Comparison of ENCODE assay signal across 27 mouse cellular contexts in genomic region chr17:29632312-29632711, GRCm38 (mm10). TPM values are rescaled to one million over a fixed set of nuclear protein-coding genes. Genes with fewer than 3 reads are reported as not detected.
DNase-seq lines count a peak whose midpoint lies in the region; ATAC-seq and TF ChIP-seq lines count a peak whose summit lies in the region.
"Had no signal": no experiment of that assay in that cellular context is flagged by ENCODE, and none has a peak within 500 bp of the region (broad histone marks: within the 10 kb centered on the region; RNA-seq: fewer than 3 reads in every experiment).

No protein-coding gene starts in this region.

- no peak for ATAC-seq in stomach, postnatal 0 days (ENCODE audit: low FRiP score, low TSS enrichment)
- ATAC-seq: activated CD4-positive, CD25-positive, alpha-beta regulatory T cell, adult 4 months; CD4-positive, CD25-positive, alpha-beta regulatory T cell, adult 4 months; forebrain, embryonic 14.5 days; forebrain, embryonic 16.5 days; Patski had no signal

- H3K4me1 ChIP-seq in ES-Bruce4 (ENCODE audit: control insufficient read depth, insufficient read depth, low read length) (peaks cover 1% of the 10 kb centered on the region), ES-E14 (ENCODE audit: control insufficient read depth in 2 of 2, insufficient read depth in 2 of 2, low read length in 2 of 2, poor library complexity in 1 of 2) (peaks cover 0 to 26% of the 10 kb centered on the region in 2 experiments; a peak in 2 of 4 replicates)
- H3K4me1 ChIP-seq in stomach, postnatal 0 days (replicated peaks; ENCODE audit: control insufficient read depth, insufficient read depth): no peaks in the 10 kb centered on the region
- H3K4me1 ChIP-seq in cerebellum, adult 2 months (ENCODE audit: control insufficient read depth, insufficient read depth, low read length): peaks cover 23% of the 10 kb centered on the region
- H3K4me1 ChIP-seq: embryonic facial prominence, embryonic 13.5 days; embryonic facial prominence, embryonic 15.5 days; forebrain, embryonic 10.5 days; forebrain, embryonic 12.5 days had no signal

- H3K9ac ChIP-seq in ES-Bruce4 (ENCODE audit: low read depth, poor library complexity, severe bottlenecking): no peak overlapping the region
- H3K9ac ChIP-seq in ES-E14 (ENCODE audit: insufficient read depth, low read depth, low read length, poor library complexity, severe bottlenecking): no peak overlapping the region
- H3K9ac ChIP-seq in stomach, postnatal 0 days (ENCODE audit: low read length): no peak overlapping the region
- H3K9ac ChIP-seq: embryonic facial prominence, embryonic 13.5 days; embryonic facial prominence, embryonic 15.5 days; forebrain, embryonic 12.5 days had no signal

- no peaks in the 10 kb centered on the region for H3K27me3 ChIP-seq in ES-Bruce4 (ENCODE audit: control insufficient read depth, insufficient read depth, low read length, poor library complexity, severe bottlenecking)
- no peaks in the 10 kb centered on the region for H3K27me3 ChIP-seq in stomach, postnatal 0 days (ENCODE audit: control insufficient read depth, insufficient read depth, low read length)
- no peaks in the 10 kb centered on the region for H3K27me3 ChIP-seq in cerebellum, adult 2 months (ENCODE audit: control insufficient read depth, insufficient read depth, low read length)
- H3K27me3 ChIP-seq: CH12.LX; embryonic facial prominence, embryonic 13.5 days; embryonic facial prominence, embryonic 15.5 days; forebrain, embryonic 12.5 days; Patski had no signal

- H3K4me3 ChIP-seq in ES-Bruce4 (ENCODE audit: low read depth, low read length) (no peak overlapping the region), ES-E14 (ENCODE audit: insufficient read depth in 1 of 2, low read depth in 1 of 2, low read length in 2 of 2, poor library complexity in 1 of 2, severe bottlenecking in 1 of 2) (no peak overlapping the region)
- H3K4me3 ChIP-seq in stomach, postnatal 0 days (ENCODE audit: low read depth, low read length): no peak overlapping the region
- no peak overlapping the region for H3K4me3 ChIP-seq in cerebellum, adult 2 months (replicated peaks; ENCODE audit: insufficient read depth, low read depth, low read length)
- H3K4me3 ChIP-seq: embryonic facial prominence, embryonic 13.5 days; embryonic facial prominence, embryonic 15.5 days; erythroblast, embryonic 14.5 days; forebrain, embryonic 10.5 days; forebrain, embryonic 12.5 days had no signal

- H3K27ac ChIP-seq in ES-Bruce4 (ENCODE audit: insufficient read depth, low read length) (no peak overlapping the region; the same call in 1 of the 2 replicates), ES-E14 (ENCODE audit: insufficient read depth, low read depth, low read length, poor library complexity, severe bottlenecking) (no peak overlapping the region)
- no peak overlapping the region for H3K27ac ChIP-seq in stomach, postnatal 0 days (replicated peaks)
- H3K27ac ChIP-seq in cerebellum, adult 2 months (ENCODE audit: insufficient read depth, low read length): no peak overlapping the region
- H3K27ac ChIP-seq: embryonic facial prominence, embryonic 13.5 days; embryonic facial prominence, embryonic 15.5 days; forebrain, embryonic 10.5 days; forebrain, embryonic 12.5 days had no signal

- 90% methylated on average over 11 of the region's 11 CpGs for whole genome bisulfite sequencing in stomach, postnatal 0 days
- 95% methylated on average over 11 of the region's 11 CpGs for WGBS in cerebellum, adult 2 months

- DNase-seq in ES-E14 (ENCODE audit: low read depth, low spot score) (no peak), R1 (ENCODE audit: low read depth, low spot score) (peak; percentile 77)
- no peak for DNase-seq in stomach, postnatal 0 days (ENCODE audit: low spot score)
- no peak for DNase-seq in cerebellum, adult 2 months
- no peak for DNase-seq in kidney, adult 18-20 months
- DNase-seq: adrenal gland, adult 8-10 months; adrenal gland, postnatal 14 days; adrenal gland, postnatal 36 days; B cell, adult 2 months; cerebellum, adult 11-12 months; cerebellum, adult 8-10 months; cerebellum, adult 9-11 months; cerebellum, postnatal 14 days; cerebellum, postnatal 36 days; embryo, embryonic 11 days had no signal

- TF ChIP-seq EP300 in ES-Bruce4 (IDR thresholded peaks at IDR 0.05; ENCODE audit: insufficient read depth, low read depth, low read length): 0 out of 2 replicates have a peak, but pooled peaks have one; percentile 37
- TF ChIP-seq EP300 in stomach, postnatal 0 days (optimal IDR thresholded peaks at IDR 0.05): no peak

- no peak for TF ChIP-seq CTCF in ES-Bruce4 (IDR thresholded peaks at IDR 0.05; ENCODE audit: low read depth, low read length)
- TF ChIP-seq CTCF in stomach, postnatal 0 days (IDR thresholded peaks at IDR 0.05; ENCODE audit: low read depth): no peak
- no peak for TF ChIP-seq CTCF in cerebellum, adult 2 months (IDR thresholded peaks at IDR 0.05; ENCODE audit: borderline replicate concordance, insufficient read depth, low read depth, low read length)

- TF ChIP-seq POLR2A in ES-Bruce4 (IDR thresholded peaks at IDR 0.05; ENCODE audit: insufficient read depth, low read length): no peak
- no peak for TF ChIP-seq POLR2A in cerebellum, adult 2 months (IDR thresholded peaks at IDR 0.05; ENCODE audit: borderline replicate concordance, insufficient read depth, low read length)

- H3K4me2 ChIP-seq in stomach, postnatal 0 days (replicated peaks; ENCODE audit: low read depth): no peak overlapping the region
- H3K4me2 ChIP-seq: embryonic facial prominence, embryonic 13.5 days; embryonic facial prominence, embryonic 15.5 days; forebrain, embryonic 12.5 days had no signal

- no peaks in the 10 kb centered on the region for H3K9me3 ChIP-seq in ES-Bruce4 (replicated peaks; ENCODE audit: control insufficient read depth, insufficient read depth, low read length, poor library complexity, severe bottlenecking)
- H3K9me3 ChIP-seq in ES-E14 (ENCODE audit: control insufficient read depth, insufficient read depth, low read depth, low read length): no peaks in the 10 kb centered on the region
- no peaks in the 10 kb centered on the region for H3K9me3 ChIP-seq in stomach, postnatal 0 days (ENCODE audit: control insufficient read depth, low read length)
- H3K9me3 ChIP-seq: embryonic facial prominence, embryonic 13.5 days; embryonic facial prominence, embryonic 15.5 days; forebrain, embryonic 10.5 days; forebrain, embryonic 12.5 days had no signal

- H3K36me3 ChIP-seq in ES-Bruce4 (ENCODE audit: control insufficient read depth, insufficient read depth, low read length, poor library complexity, severe bottlenecking) (peaks cover 4% of the 10 kb centered on the region), ES-E14 (ENCODE audit: control insufficient read depth, insufficient read depth, low read length, poor library complexity, severe bottlenecking) (peaks cover 34% of the 10 kb centered on the region)
- H3K36me3 ChIP-seq in stomach, postnatal 0 days (ENCODE audit: control insufficient read depth, insufficient read depth, low read length): peaks cover 30% of the 10 kb centered on the region

- in situ Hi-C loops in ES-E14 (cut with MboI; ENCODE audit: low sequenced_read_pairs in 2 of 2, unreplicated experiment in 2 of 2): no loop called here

TF ChIP-seq in ES-E14, 5 proteins besides CTCF, POLR2A, EP300 and RAD21:
- peak; percentile 62; the same call in 1 of the 2 replicates for TF ChIP-seq ZNF384 (IDR thresholded peaks at IDR 0.05; ENCODE audit: low read depth, low read length)
- TF ChIP-seq CHD2 (IDR thresholded peaks at IDR 0.05; ENCODE audit: low read depth, low read length): no peak
- no peak for TF ChIP-seq HCFC1 (IDR thresholded peaks at IDR 0.05; ENCODE audit: borderline replicate concordance, insufficient read depth, low read length)

RNA-seq across cellular contexts. Expression of gene Gm28043, which starts 17.6 kb away (rescaled TPM):
- polyA plus RNA-seq in ES-Bruce4 (2011; ENCODE audit: insufficient read depth, insufficient read length, low read depth, missing spikeins): 4.8 and 5.0 TPM in 2 replicates
- total RNA-seq in ES-E14 (2012; rRNA removed): 8.6 and 10.2 TPM in 2 replicates
- 1.1 TPM in 2 replicates for polyA plus RNA-seq in stomach, postnatal 0 days (2015; fragmentation: Nextera tagmentation; extraction: Ambion mirVana)
- 3.2 and 4.3 TPM in 2 replicates for polyA plus RNA-seq in cerebellum, adult 2 months (2012; rRNA removed)

RNA-seq across cellular contexts. Expression of gene Rnf8, which starts 17.7 kb away (rescaled TPM):
- polyA plus RNA-seq in ES-Bruce4 (2011; ENCODE audit: insufficient read depth, insufficient read length, low read depth, missing spikeins): 37.2 and 37.5 TPM in 2 replicates
- total RNA-seq in ES-E14 (2012; rRNA removed): 30.0 and 37.2 TPM in 2 replicates
- polyA plus RNA-seq in stomach, postnatal 0 days (2015; fragmentation: Nextera tagmentation; extraction: Ambion mirVana): 32.6 and 34.4 TPM in 2 replicates
- 66.3 and 72.1 TPM in 2 replicates for polyA plus RNA-seq in cerebellum, adult 2 months (2012; rRNA removed)

RNA-seq across cellular contexts. Expression of gene Cmtr1, which starts 28.1 kb away (rescaled TPM):
- 69.9 and 79.2 TPM in 2 replicates for polyA plus RNA-seq in ES-Bruce4 (2011; ENCODE audit: insufficient read depth, insufficient read length, low read depth, missing spikeins)
- 130 and 183 TPM in 2 replicates for total RNA-seq in ES-E14 (2012; rRNA removed)
- 48.7 and 56.4 TPM in 2 replicates for polyA plus RNA-seq in stomach, postnatal 0 days (2015; fragmentation: Nextera tagmentation; extraction: Ambion mirVana)
- 96.5 and 99.1 TPM in 2 replicates for polyA plus RNA-seq in cerebellum, adult 2 months (2012; rRNA removed)
